Mouse (Mus musculus): ENCODE results near the gene Gtf3c5.

The Gtf3c5 gene

GRCm38 (mm10) chr2:28536766-28537633 lies 46.6 kb downstream of the Gtf3c5 start:
- in situ Hi-C loops (cut with MboI, MseI) = no loop called here

GRCm38 (mm10) chr2:28536166-28536565 lies 47.4 kb downstream of the Gtf3c5 start:
- in situ Hi-C loops (cut with MboI, MseI) = no loop called here

- in situ Hi-C loops (cut with MboI, MseI) = no loop called here
Observed at GRCm38 (mm10) chr2:28535650-28536049, 47.9 kb downstream of the Gtf3c5 start.

GRCm38 (mm10) chr2:28535263-28535540 lies 48.3 kb downstream of the Gtf3c5 start:
- in situ Hi-C loops (cut with MboI, MseI) = no loop called here

- in situ Hi-C loops (cut with MboI, MseI) = no loop called here
Observed at GRCm38 (mm10) chr2:28534436-28535262, 48.9 kb downstream of the Gtf3c5 start.

- in situ Hi-C loops (cut with MboI, MseI) = no loop called here
Observed at GRCm38 (mm10) chr2:28533901-28534435, 49.6 kb downstream of the Gtf3c5 start.

- in situ Hi-C loops (cut with MboI, MseI) = no loop called here
Observed at GRCm38 (mm10) chr2:28532938-28533771, 50.4 kb downstream of the Gtf3c5 start.

- in situ Hi-C loops (cut with MboI, MseI) = no loop called here
Observed at GRCm38 (mm10) chr2:28530311-28530710, 53.2 kb downstream of the Gtf3c5 start.

- in situ Hi-C loops (cut with MboI, MseI) = no loop called here
Observed at GRCm38 (mm10) chr2:28529856-28530255, 53.7 kb downstream of the Gtf3c5 start.

- in situ Hi-C loops (cut with MboI, MseI) = no loop called here
Observed at GRCm38 (mm10) chr2:28528354-28528730, 55.2 kb downstream of the Gtf3c5 start.

- in situ Hi-C loops (cut with MboI, MseI) = no loop called here
Observed at GRCm38 (mm10) chr2:28527436-28528353, 55.9 kb downstream of the Gtf3c5 start.

- in situ Hi-C loops (cut with MboI, MseI) = no loop called here
Observed at GRCm38 (mm10) chr2:28525943-28526876, 57.3 kb downstream of the Gtf3c5 start.

- in situ Hi-C loops (cut with MboI, MseI) = no loop called here
Observed at GRCm38 (mm10) chr2:28525219-28525942, 58.2 kb downstream of the Gtf3c5 start.

GRCm38 (mm10) chr2:28524406-28524805 lies 59.1 kb downstream of the Gtf3c5 start:
- in situ Hi-C loops (cut with MboI, MseI) = no loop called here

GRCm38 (mm10) chr2:28523643-28524117 lies 59.9 kb downstream of the Gtf3c5 start:
- in situ Hi-C loops (cut with MboI, MseI) = no loop called here

- in situ Hi-C loops (cut with MboI, MseI) = no loop called here
Observed at GRCm38 (mm10) chr2:28522166-28522565, 61.4 kb downstream of the Gtf3c5 start.

- in situ Hi-C loops (cut with MboI, MseI) = no loop called here
Observed at GRCm38 (mm10) chr2:28521571-28522151, 61.9 kb downstream of the Gtf3c5 start.

- in situ Hi-C loops (cut with MboI, MseI) = no loop called here
Observed at GRCm38 (mm10) chr2:28520581-28520980, 63.0 kb downstream of the Gtf3c5 start.
